Mouse (Mus musculus): ENCODE measurements around the gene Col25a1. TPM values are rescaled to one million over a fixed set of nuclear protein-coding genes. Genes with fewer than 3 reads are reported as not detected.

The Col25a1 gene
- polyA plus RNA-seq (2015; fragmentation: Nextera tagmentation; extraction: Ambion mirVana), result 14.5 and 17.5 TPM in 2 replicates

DNA sequence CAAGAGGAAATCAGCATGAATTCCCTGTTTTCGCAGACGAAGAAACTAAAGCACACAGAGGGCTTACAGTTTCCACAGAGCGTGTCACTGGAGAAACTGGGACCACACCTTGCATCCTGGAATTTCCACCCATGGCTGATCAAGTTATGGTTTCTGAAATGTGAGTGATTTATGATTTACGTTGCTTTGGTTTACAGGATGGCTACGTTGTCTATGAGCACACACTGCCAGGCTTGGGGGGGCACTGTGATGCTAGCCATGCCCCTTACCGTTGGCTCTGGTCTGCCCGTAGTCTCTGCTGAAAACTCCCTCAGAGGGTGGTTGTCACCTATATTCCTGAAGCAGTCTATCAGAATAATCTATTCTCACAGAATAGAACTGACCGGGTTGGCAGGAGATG, at the start of gene Col25a1:
Gene Col25a1 (plus strand): TSS at position 301 of the 400 bp plus-strand sequence.
- no peak for ATAC-seq (ENCODE audit: borderline replicate concordance, extremely low read depth, low FRiP score, low TSS enrichment)
- WGBS, result 87% methylated on average over 8 of the region's 8 CpGs
- no peaks in the 10 kb centered on the region for H3K4me1 ChIP-seq
- H3K4me3 ChIP-seq, result no peak within 1 kb of the TSS
- no peaks in the 10 kb centered on the region for H3K36me3 ChIP-seq
- H3K27me3 ChIP-seq, result no peaks in the 10 kb centered on the region; the same call in 1 of the 2 replicates
- H3K4me2 ChIP-seq, result no peak within 1 kb of the TSS
- H3K9me3 ChIP-seq, result no peaks in the 10 kb centered on the region
- no peak within 1 kb of the TSS for H3K27ac ChIP-seq
- H3K9ac ChIP-seq, result no peak within 1 kb of the TSS

DNA sequence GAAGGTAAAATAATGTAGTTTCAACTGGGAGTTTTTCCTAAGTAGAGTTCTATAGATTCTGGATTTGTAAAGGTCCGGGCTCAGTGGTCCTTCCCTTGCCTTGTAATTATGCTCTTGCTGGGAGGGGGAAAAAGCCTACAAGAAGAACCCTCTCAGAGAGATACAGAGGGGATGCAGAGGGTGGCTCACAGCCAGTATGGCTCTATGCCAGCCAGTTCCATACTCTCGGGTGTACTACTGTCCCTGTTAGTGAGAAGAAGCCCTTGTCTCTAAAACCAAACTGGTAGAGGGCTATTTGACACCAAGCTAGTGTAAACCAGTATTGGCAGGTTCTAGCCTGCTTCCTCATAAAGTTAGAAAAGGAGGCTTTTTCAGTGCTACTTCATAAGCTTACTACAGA, 48.0 kb upstream of the Col25a1 start:
- H3K4me1 ChIP-seq, result peaks cover 5% of the 10 kb centered on the region; the same call in 1 of the 2 replicates
- H3K27me3 ChIP-seq, result 0 out of 2 replicates have a peak, but pooled peaks cover 3% of the 10 kb centered on the region
- no peak overlapping the region for H3K4me3 ChIP-seq
- ATAC-seq (ENCODE audit: borderline replicate concordance, extremely low read depth, low FRiP score, low TSS enrichment), result no peak
- H3K4me2 ChIP-seq, result no peak overlapping the region
- 36% methylated on average over 2 of the region's 2 CpGs for WGBS
- H3K27ac ChIP-seq, result no peak overlapping the region
- no peaks in the 10 kb centered on the region for H3K9me3 ChIP-seq
- H3K9ac ChIP-seq, result no peak overlapping the region
- no peaks in the 10 kb centered on the region for H3K36me3 ChIP-seq

DNA sequence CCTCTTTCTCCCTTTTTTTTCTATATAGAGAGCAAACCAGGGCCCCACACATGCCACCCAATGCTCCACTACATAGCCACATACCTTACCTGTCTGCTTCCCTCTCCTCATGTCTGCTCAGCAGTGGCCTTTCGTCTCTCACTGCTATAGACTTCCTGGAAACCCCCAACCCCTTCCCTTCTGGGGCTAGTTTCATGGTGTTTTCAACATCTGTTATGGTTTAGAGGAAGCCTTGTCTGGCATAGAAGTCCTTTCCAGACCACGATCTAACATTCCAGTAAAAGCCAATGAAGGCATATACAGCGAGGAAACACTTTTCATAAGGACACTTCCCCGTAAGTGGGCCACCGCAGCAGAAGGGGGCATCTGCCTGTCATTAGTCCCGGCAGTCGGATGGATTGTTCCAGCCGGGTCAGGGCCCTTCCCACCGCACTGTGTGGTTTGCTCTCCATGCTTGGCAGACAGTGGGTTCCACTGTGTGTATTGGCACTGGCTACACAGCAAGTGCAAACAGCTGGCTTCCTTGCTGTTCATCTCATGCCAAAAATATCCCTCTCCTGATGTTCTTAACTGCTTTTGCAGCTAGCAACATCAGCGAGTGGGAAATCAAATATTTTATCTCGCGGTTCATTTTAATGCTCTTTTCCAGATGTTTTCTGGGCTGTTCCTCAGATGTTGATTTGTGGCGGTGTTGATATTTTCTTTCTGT, 44.8 kb upstream of the Col25a1 start:
- peak; percentile 70; the same call in 1 of the 2 replicates for ATAC-seq (ENCODE audit: borderline replicate concordance, extremely low read depth, low FRiP score, low TSS enrichment)
- Histone ChIP-seq H3K36me3 (no peaks in the 10 kb centered on the region), H3K9ac (no peak overlapping the region), H3K4me2 (peak overlapping the region; percentile 9; the same call in 1 of the 2 replicates), H3K4me3 (no peak overlapping the region), H3K9me3 (no peaks in the 10 kb centered on the region), H3K4me1 (peaks cover 5% of the 10 kb centered on the region; the same call in 1 of the 2 replicates), H3K27me3 (no peaks in the 10 kb centered on the region), H3K27ac (no peak overlapping the region)
- 36% methylated on average over 13 of the region's 13 CpGs for WGBS

DNA sequence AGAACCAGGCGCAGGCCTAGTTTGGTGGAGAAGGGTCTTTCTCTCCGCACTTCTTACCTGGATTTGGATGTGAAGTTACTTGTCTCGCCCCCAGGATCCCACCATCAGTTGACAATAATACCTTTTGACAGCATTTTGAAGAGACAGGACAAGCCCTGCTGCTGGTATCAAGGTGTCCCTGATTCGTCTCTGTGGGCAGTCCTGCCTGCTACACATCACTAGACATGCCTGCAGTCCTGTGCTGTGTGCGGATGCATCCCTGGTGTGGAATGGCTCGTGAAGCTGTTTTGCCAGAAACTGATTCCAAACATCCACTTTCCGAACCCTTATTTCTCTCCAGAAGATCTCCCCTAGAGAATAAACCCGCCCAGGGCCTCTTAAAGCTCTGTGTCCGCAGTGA, 43.8 kb upstream of the Col25a1 start:
- no peak overlapping the region for H3K27ac ChIP-seq
- 77% methylated on average over 9 of the region's 9 CpGs for WGBS
- H3K36me3 ChIP-seq, result no peaks in the 10 kb centered on the region
- H3K4me2 ChIP-seq, result no peak overlapping the region
- H3K4me3 ChIP-seq, result no peak overlapping the region
- no peak overlapping the region for H3K9ac ChIP-seq
- no peak for ATAC-seq (ENCODE audit: borderline replicate concordance, extremely low read depth, low FRiP score, low TSS enrichment)
- no peaks in the 10 kb centered on the region for H3K27me3 ChIP-seq
- no peaks in the 10 kb centered on the region for H3K9me3 ChIP-seq
- peaks cover 5% of the 10 kb centered on the region; the same call in 1 of the 2 replicates for H3K4me1 ChIP-seq

DNA sequence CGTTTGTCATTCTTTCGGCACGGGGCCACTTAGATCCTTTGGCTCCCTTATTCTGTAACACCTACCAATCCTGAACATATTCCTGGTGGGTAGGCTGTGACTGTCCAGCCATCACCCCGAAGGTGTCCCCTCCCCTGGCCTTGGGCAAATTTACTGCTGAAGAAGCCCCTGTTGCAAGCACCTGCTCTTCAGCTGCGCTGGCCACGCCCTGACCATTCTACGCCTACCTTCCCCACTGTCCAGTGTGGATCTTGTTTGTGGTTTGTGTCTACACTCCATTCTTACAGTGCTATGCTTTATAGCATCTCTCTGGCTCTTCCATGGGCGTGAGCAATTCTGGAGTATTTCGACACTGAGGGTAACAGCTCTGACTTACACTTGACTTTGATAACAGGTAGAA, 42.6 kb upstream of the Col25a1 start:
- no peak for ATAC-seq (ENCODE audit: borderline replicate concordance, extremely low read depth, low FRiP score, low TSS enrichment)
- H3K4me1 ChIP-seq, result peaks cover 5% of the 10 kb centered on the region; the same call in 1 of the 2 replicates
- H3K27me3 ChIP-seq, result no peaks in the 10 kb centered on the region
- no peak overlapping the region for H3K27ac ChIP-seq
- H3K36me3 ChIP-seq, result no peaks in the 10 kb centered on the region
- no peaks in the 10 kb centered on the region for H3K9me3 ChIP-seq
- no peak overlapping the region for H3K9ac ChIP-seq
- no peak overlapping the region for H3K4me3 ChIP-seq
- WGBS, result 84% methylated on average over 9 of the region's 9 CpGs
- no peak overlapping the region for H3K4me2 ChIP-seq

DNA sequence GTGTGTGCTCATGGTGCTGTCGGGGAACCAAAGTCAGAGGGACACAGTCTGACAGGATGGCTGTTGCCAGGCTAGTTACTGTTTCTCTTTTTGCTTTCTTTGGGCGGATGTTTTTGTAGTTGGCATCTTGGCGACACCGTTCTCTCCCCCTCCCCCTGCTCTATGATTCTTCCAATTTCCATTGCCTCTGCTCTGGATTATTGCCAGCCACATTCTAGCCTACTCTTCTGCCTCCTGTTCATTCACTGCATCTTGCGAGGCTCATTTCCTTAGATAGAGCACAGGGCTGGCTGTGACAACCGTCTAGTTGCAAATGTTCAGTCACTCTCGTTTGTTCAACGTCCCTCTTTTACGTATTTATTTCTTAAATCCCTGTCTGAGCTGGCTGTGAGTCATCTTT, 40.8 kb upstream of the Col25a1 start:
- Histone ChIP-seq H3K4me3 (no peak overlapping the region), H3K4me1 (peaks cover 5% of the 10 kb centered on the region; the same call in 1 of the 2 replicates), H3K27ac (no peak overlapping the region), H3K36me3 (no peaks in the 10 kb centered on the region), H3K27me3 (no peaks in the 10 kb centered on the region), H3K4me2 (no peak overlapping the region), H3K9me3 (no peaks in the 10 kb centered on the region), H3K9ac (no peak overlapping the region)
- 69% methylated on average over 9 of the region's 9 CpGs for WGBS
- no peak for ATAC-seq (ENCODE audit: borderline replicate concordance, extremely low read depth, low FRiP score, low TSS enrichment)

DNA sequence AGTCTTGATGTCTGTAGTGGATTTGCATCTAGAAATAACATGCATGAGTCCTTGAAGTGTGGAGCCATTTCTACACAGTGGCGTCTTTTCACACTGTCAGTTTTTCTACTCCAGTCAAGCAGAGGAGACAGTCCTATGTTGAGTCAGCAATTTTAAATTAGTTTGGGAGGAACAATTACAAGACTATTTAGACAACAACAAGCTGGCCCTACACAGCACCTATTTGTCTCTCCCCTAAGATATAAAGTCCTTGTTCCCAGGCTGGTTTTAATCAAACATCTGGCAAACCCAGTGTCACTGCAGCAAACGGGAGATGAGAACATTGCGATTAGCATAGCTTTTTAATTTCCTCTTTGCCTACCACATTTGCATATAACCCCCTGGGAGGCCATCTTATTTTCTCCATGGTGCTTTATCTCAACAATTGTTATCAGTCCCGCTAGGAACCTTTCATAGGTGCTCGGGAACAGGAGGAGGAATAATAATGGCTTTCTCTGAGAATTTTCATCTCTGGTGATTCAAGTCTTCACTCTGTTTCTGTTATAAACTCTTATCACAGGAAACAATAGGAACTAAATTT, 37.1 kb upstream of the Col25a1 start:
- no peak overlapping the region for H3K4me3 ChIP-seq
- H3K4me1 ChIP-seq, result no peaks in the 10 kb centered on the region
- H3K4me2 ChIP-seq, result no peak overlapping the region
- no peak overlapping the region for H3K9ac ChIP-seq
- H3K36me3 ChIP-seq, result no peaks in the 10 kb centered on the region
- 80% methylated on average over 5 of the region's 5 CpGs for WGBS
- H3K27ac ChIP-seq, result no peak overlapping the region
- H3K9me3 ChIP-seq, result no peaks in the 10 kb centered on the region
- ATAC-seq (ENCODE audit: borderline replicate concordance, extremely low read depth, low FRiP score, low TSS enrichment), result no peak
- H3K27me3 ChIP-seq, result no peaks in the 10 kb centered on the region

DNA sequence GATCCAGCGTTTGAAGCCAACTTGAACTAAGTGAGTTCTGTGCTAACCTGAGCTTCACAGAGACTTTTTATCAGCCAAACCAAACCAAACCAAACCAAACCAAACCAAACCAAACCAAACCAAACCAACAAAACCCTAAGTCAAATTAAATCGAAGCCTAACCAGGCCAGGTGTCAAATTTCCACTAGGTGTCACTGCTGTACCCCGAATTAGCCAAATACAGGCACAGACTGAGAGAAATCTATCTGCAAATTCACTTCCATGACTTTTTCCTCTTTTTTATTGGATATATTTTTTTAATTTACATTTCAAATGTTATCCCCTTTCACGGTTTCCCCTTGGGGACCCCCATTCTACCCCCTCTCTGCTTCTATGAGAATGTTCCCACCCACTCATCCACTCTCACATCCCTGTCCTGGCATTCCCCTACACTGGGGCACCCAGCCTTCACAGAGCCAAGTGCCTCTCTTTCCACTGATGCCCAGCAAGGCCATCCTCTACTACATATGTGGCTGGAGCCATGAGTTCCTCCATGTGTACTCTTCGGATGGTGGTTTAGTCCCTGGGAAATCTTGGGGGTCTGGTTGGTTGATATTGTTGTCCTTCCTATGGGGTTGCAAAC, 36.0 kb upstream of the Col25a1 start:
- Histone ChIP-seq H3K4me3 (no peak overlapping the region), H3K9ac (no peak overlapping the region), H3K4me1 (no peaks in the 10 kb centered on the region), H3K36me3 (no peaks in the 10 kb centered on the region), H3K27me3 (no peaks in the 10 kb centered on the region), H3K9me3 (no peaks in the 10 kb centered on the region), H3K4me2 (no peak overlapping the region), H3K27ac (no peak overlapping the region)
- no peak for ATAC-seq (ENCODE audit: borderline replicate concordance, extremely low read depth, low FRiP score, low TSS enrichment)
- 29% methylated on average over 5 of the region's 5 CpGs for WGBS

DNA sequence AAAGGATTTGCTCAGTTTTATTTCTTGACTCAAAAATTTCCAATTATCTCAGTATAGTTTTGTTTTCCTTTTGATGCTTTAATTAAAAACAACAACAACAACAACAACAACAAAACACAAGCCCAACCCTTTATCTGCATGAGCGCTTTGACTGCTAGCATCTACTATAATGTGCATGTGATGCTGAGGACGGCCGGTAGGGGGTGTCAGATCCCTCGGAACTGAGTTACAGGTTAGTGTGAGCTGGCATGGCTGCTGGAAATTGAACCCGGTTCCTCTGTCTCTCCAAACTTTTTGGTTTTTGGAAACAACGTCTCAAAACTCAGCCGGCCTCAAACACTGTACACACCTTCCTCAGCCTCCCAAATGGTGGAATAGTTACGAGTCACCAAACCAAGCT, 27.8 kb upstream of the Col25a1 start:
- 75% methylated on average over 8 of the region's 8 CpGs for WGBS
- Histone ChIP-seq H3K4me2 (no peak overlapping the region), H3K36me3 (no peaks in the 10 kb centered on the region), H3K27me3 (no peaks in the 10 kb centered on the region), H3K9me3 (no peaks in the 10 kb centered on the region), H3K27ac (no peak overlapping the region), H3K9ac (no peak overlapping the region), H3K4me1 (no peaks in the 10 kb centered on the region), H3K4me3 (no peak overlapping the region)
- ATAC-seq (ENCODE audit: borderline replicate concordance, extremely low read depth, low FRiP score, low TSS enrichment), result no peak

DNA sequence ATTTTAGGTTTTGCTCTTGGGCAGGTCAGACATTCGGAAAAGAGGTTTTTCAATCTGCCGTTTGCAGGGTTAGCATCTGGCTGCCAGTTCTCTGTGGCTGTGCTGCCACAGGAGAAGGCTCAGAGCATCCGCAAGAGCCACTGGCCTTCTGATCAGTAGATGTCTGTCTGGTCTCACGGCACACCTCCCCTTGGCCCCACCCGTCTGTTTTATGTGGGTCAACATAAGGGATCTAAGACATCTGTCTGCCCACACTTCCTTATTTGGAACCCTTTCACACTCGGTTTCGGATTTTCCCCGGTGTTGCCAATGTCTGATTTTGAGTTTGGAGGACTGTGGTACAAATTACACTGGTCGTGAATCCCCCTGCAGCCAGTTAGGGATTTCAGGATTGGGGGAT, 26.8 kb upstream of the Col25a1 start:
- WGBS, result 42% methylated on average over 9 of the region's 9 CpGs

DNA sequence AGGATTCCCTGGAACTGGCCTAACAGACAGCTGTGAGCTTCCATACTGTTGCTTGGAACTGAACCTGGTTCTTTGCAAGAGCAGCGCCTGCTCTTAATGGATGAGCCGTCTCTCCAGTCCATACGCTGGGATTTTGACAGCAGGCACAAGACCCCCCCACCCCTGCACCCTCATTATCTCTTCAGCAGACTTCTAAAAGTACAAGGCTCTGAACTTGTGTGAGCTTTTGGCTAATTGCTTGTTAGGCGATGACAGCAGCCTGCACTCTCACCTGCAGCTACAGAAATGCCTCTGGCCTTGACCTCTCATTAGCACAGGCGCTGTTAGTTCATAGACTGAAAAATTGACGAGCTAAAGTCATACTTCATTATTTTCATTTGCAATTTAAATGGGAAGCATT, 14.4 kb upstream of the Col25a1 start:
- no peak overlapping the region for H3K4me3 ChIP-seq
- ATAC-seq (ENCODE audit: borderline replicate concordance, extremely low read depth, low FRiP score, low TSS enrichment), result no peak
- no peaks in the 10 kb centered on the region for H3K27me3 ChIP-seq
- H3K9me3 ChIP-seq, result no peaks in the 10 kb centered on the region
- no peak overlapping the region for H3K27ac ChIP-seq
- H3K36me3 ChIP-seq, result no peaks in the 10 kb centered on the region
- WGBS, result 63% methylated on average over 6 of the region's 6 CpGs
- H3K4me1 ChIP-seq, result no peaks in the 10 kb centered on the region
- no peak overlapping the region for H3K4me2 ChIP-seq
- no peak overlapping the region for H3K9ac ChIP-seq

More for the DNA sequence above, 26.8 kb upstream of the Col25a1 start:
- Histone ChIP-seq H3K36me3 (no peaks in the 10 kb centered on the region), H3K9me3 (no peaks in the 10 kb centered on the region), H3K27me3 (no peaks in the 10 kb centered on the region), H3K9ac (no peak overlapping the region), H3K4me2 (peak overlapping the region; percentile 22), H3K4me1 (no peaks in the 10 kb centered on the region), H3K4me3 (no peak overlapping the region), H3K27ac (no peak overlapping the region)
- ATAC-seq (ENCODE audit: borderline replicate concordance, extremely low read depth, low FRiP score, low TSS enrichment), result no peak

DNA sequence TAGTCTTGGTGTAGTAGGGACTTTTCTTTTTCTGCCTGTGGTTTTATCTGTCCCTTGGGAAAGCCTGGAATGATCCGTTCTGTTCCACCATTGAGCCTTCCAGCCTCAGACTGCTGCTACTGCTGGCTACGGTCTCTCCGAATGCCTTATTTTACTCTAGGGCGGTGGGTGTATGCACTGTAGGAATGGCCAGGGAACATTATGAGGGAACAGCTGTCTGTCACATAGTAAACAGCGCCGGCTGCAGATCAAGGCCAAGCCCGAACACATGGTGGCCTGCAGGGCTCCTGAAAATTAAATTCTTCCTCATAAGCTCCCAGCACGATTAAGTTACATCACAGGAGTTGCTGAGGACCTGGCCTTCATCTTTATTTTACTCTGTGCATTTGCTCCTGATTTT, 3.5 kb upstream of the Col25a1 start:
- Histone ChIP-seq H3K36me3 (no peaks in the 10 kb centered on the region), H3K9ac (no peak overlapping the region), H3K27me3 (no peaks in the 10 kb centered on the region; the same call in 1 of the 2 replicates), H3K4me2 (no peak overlapping the region), H3K4me1 (no peaks in the 10 kb centered on the region), H3K4me3 (no peak overlapping the region), H3K9me3 (no peaks in the 10 kb centered on the region), H3K27ac (no peak overlapping the region)
- 67% methylated on average over 8 of the region's 8 CpGs for WGBS
- ATAC-seq (ENCODE audit: borderline replicate concordance, extremely low read depth, low FRiP score, low TSS enrichment), result no peak

Data from lung, embryonic 15.5 days (tissue).